Mouse (Mus musculus) embryonic facial prominence, embryonic 10.5 days (tissue): Measurements from ENCODE around the gene Grrp1. TPM values are rescaled to one million over a fixed set of nuclear protein-coding genes. Genes with fewer than 3 reads are reported as not detected.
A peak's percentile ranks its signal among the peaks of the same experiment; 100 is the strongest.
"Not testable (repeated sequence)": the region's sequence is repeated elsewhere in the genome, so short reads cannot be mapped to it uniquely, and the experiment has no call there.

Source experiments
- DNase-seq: peaks from one replicate; pipeline ENCODE4 v3.0.0-alpha.2; 2017; ENCODE audit warnings: low spot score
- H3K27ac ChIP-seq: fragments of 300-500 bp; sonication (generic); replicated peaks from 2 replicates; pipeline ENCODE4 v1.5.1; 2016; ENCODE audit warnings: mild to moderate bottlenecking
- H3K27me3 ChIP-seq: fragments of 300-500 bp; sonication (generic); replicated peaks from 2 replicates; pipeline ENCODE4 v1.6.1; 2016; ENCODE audit warnings: low read depth, mild to moderate bottlenecking; ENCODE audit not compliant: poor library complexity, severe bottlenecking
- H3K36me3 ChIP-seq: fragments of 300-500 bp; sonication (generic); replicated peaks from 2 replicates; pipeline ENCODE4 v1.6.1; 2016; ENCODE audit warnings: mild to moderate bottlenecking, moderate library complexity
- H3K4me1 ChIP-seq: fragments of 300-500 bp; sonication (generic); 2 replicates; pipeline ENCODE4 v1.6.1; 2016
- H3K4me3 ChIP-seq: fragments of 300-500 bp; sonication (generic); 2 replicates; pipeline ENCODE4 v1.5.1; 2016; ENCODE audit warnings: mild to moderate bottlenecking, moderate library complexity
- H3K9me3 ChIP-seq: fragments of 300-500 bp; sonication (generic); 2 replicates; pipeline ENCODE4 v1.6.1; 2016; ENCODE audit warnings: mild to moderate bottlenecking
- WGBS: fragments of 180-500 bp; shearing (Covaris S2); methylation state at CpG from one replicate; pipeline ENCODE4 v1.1.7; 2016; 5-methylcytosine and 5-hydroxymethylcytosine counted together
- polyA plus RNA-seq: library from polyadenylated mRNA; unstranded; fragments of >200 nt; fragmentation: Nextera tagmentation; extraction: Ambion mirVana; gene quantifications from 2 replicates; pipeline ENCODE4 v1.2.1, GENCODE M21; 2016

The Grrp1 gene
- polyA plus RNA-seq: 7.4 and 7.9 TPM in 2 replicates

DNA sequence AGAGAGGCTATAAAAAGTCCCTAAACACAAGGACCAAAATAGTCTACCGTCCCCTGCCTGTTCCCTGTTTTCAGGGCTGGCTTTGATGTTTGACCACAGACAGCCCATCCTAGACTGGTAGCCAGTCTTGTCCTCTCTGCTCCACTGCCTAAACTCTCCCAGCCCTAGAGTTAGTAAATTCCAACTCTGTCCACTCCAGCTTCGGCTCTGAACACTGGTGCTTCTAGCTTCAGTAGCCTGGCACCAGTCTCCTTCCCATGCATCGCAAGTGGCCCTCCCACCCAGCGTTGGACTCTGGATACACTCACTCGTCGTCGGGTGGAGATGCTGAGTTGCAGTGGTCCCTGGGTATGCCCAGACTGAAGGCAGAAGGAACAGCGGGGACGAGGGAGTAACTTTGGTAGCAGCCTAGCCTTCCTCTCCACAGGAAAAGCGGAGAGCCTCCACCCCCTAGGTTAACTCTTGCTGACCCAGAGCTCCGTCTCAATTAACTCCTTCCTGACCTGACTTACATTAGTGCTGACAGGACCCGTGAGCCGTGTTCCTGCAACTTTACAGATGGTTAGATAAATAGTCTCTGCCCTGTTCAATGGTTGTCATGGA, at the start of gene Grrp1:
Gene Grrp1 (minus strand): TSS at position 385 of the 603 bp plus-strand sequence.
- H3K9me3 ChIP-seq: no peaks in the 10 kb centered on the region
- H3K4me1 ChIP-seq: peaks cover 98% of the 10 kb centered on the region
- peaks cover 77% of the 10 kb centered on the region for H3K27me3 ChIP-seq
- no peaks in the 10 kb centered on the region for H3K36me3 ChIP-seq
- peak; percentile 68 for DNase-seq
- under 1% methylated on average over 13 of the region's 13 CpGs for WGBS
- peak within 1 kb of the TSS; percentile 63 for H3K4me3 ChIP-seq
- peak within 1 kb of the TSS; percentile 83 for H3K27ac ChIP-seq

DNA sequence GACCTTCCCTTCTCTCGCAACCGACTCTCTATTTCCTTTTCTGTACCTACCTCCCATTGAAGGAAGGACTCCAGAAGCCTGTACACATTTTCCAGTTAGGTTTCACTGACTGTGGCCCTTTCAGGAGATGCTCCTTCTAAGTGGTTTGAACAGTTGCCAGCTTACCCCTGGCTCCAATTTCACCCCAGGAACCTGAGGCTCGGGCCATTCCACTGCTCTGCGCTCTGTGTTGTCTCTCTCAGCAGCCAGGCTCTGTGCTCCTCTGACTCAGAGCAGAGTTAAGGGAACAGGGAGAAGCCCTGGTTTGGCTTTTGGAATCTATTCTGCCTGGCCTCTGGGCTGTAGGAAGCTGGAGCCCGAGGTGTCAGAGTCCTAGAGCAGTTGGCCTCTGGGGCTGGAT, 48.2 kb upstream of the Grrp1 start:
- no peak for DNase-seq
- Histone ChIP-seq H3K4me1 (peaks cover 7% of the 10 kb centered on the region), H3K27ac (no peak overlapping the region), H3K4me3 (no peak overlapping the region), H3K36me3 (no peaks in the 10 kb centered on the region), H3K9me3 (no peaks in the 10 kb centered on the region), H3K27me3 (no peaks in the 10 kb centered on the region)
- WGBS: 81% methylated on average over 5 of the region's 5 CpGs

DNA sequence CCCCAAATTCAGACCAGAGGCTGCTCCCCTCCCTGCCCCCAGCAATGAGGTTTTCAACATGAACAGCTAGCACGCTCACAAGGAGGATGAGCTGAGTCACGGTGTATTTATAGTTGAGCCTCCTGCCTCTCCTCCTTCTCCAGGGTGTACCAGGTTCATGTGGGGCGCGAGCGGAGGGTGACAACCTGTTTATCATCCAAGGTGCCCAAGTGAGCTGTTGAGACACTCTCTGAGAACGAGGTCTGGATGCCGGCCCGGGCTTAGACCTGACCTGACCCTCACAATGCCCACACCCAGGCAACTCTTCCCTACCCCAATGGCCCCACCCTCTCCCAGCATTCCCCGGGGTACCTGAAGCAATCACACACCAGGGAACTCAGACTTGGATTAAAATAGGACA, 46.4 kb upstream of the Grrp1 start:
- H3K27me3 ChIP-seq: no peaks in the 10 kb centered on the region
- 0 out of 2 replicates have a peak, but pooled peaks cover 4% of the 10 kb centered on the region for H3K4me1 ChIP-seq
- H3K27ac ChIP-seq: no peak overlapping the region
- DNase-seq: no peak
- H3K36me3 ChIP-seq: no peaks in the 10 kb centered on the region
- no peaks in the 10 kb centered on the region for H3K9me3 ChIP-seq
- no peak overlapping the region for H3K4me3 ChIP-seq
- WGBS: 79% methylated on average over 9 of the region's 9 CpGs

DNA sequence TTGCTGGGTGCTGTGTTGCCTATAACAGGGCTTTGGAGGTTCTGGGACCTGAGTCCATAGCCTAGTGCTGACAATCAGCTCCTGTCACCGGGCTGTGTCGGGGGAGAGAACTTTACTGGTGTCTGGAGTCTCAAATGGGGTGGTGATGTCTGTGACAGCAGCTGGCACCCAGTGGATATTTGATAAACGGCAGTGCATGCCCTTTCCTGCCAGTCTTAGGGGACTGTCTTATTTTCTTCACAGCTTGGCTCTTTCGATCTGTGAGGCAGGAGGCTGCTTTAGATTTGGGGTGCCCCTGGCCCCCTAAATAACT, 45.5 kb upstream of the Grrp1 start:
- H3K4me1 ChIP-seq: 0 out of 2 replicates have a peak, but pooled peaks cover 4% of the 10 kb centered on the region
- no peak overlapping the region for H3K4me3 ChIP-seq
- WGBS: 62% methylated on average over 4 of the region's 4 CpGs
- H3K27me3 ChIP-seq: no peaks in the 10 kb centered on the region
- no peaks in the 10 kb centered on the region for H3K9me3 ChIP-seq
- no peak for DNase-seq
- H3K27ac ChIP-seq: no peak overlapping the region
- no peaks in the 10 kb centered on the region for H3K36me3 ChIP-seq

DNA sequence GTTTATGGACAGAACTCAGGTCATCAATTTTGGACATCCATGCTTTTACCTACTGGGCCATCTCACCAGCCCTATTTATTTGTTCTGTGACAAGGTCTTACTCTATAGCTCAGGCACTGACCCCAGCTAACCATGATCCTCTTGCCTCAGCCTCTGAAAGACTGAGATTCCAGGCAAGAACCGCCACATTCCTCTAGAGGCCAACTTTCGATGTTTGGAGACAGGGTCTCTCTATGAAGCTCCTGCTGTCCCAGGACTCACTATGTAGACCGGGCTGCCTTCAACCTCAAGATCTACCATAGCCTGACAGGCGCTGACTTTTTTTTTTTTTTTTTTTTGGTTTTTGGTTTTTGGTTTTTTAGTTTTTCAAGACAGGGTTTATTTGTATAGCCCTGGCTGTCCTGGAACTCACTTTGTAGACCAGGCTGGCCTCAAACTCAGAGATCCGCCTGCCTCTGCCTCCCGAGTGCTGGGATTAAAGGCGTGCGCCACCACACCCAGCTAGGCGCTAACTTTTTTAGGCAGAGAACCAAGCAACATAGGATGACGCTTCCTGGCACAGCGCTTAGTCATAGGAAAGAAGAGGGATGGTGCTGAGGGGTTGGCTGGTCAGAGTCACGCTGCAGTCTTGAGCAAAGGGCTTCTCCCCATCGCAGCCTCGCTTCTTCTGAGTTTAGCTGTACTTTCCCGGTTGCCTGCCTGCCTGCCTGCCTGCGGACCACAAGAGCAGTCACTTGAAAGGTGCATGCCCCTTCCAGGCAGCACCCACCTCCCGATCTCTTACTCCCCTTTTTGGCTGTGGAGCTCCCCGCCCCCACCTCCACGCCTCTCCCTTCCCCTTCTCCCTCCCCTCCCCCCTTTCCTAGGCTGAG, 45.0 kb upstream of the Grrp1 start:
- 0 out of 2 replicates have a peak, but pooled peaks cover 4% of the 10 kb centered on the region for H3K4me1 ChIP-seq
- no peaks in the 10 kb centered on the region; the same call in 1 of the 2 replicates for H3K27me3 ChIP-seq
- no peaks in the 10 kb centered on the region for H3K36me3 ChIP-seq
- WGBS: 75% methylated on average over 19 of the region's 19 CpGs
- no peak overlapping the region for H3K4me3 ChIP-seq
- H3K27ac ChIP-seq: no peak overlapping the region
- DNase-seq: no peak
- no peaks in the 10 kb centered on the region for H3K9me3 ChIP-seq

DNA sequence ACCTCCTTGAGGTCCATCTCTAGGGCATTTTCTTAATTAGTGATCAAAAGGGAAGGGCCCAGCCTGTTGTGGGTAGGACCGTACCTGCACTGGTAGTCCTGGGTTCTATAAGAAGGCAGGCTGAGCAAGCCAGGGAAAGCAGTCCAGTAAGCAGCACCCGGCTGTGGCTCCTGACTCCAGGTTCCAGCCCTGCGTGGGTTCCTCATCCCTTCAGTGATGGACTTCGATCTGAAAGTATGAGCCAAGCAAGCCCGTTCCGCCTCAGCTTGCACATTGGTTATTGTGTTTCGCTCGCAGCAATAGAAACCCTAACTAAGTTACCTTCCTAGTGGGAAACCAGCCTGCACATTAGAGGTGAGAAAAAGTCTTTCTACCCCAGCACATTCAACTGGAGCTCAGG, 43.5 kb upstream of the Grrp1 start:
- WGBS: 91% methylated on average over 8 of the region's 8 CpGs
- H3K4me3 ChIP-seq: no peak overlapping the region
- no peaks in the 10 kb centered on the region for H3K36me3 ChIP-seq
- H3K4me1 ChIP-seq: 0 out of 2 replicates have a peak, but pooled peaks cover 4% of the 10 kb centered on the region
- H3K27ac ChIP-seq: no peak overlapping the region
- H3K9me3 ChIP-seq: no peaks in the 10 kb centered on the region
- peaks cover 11% of the 10 kb centered on the region for H3K27me3 ChIP-seq
- DNase-seq: no peak

DNA sequence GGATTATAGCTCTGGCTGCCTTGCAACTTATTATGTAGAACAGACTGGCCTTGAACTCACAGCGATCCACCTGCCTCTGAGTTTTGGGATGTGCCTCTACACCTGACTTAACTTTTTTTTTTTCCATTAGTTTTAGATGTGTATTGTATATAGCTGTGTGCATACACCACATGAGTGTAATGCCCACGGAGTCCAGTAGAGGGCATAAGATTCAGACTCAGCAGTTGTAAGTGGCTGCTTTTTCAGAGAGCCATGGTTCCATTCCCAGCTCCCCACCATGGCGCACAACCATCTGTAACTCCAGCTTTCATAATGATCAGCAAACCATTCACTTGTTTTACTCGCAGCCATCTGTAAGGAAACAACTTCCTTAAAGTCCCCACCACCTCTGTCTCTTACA, 42.6 kb upstream of the Grrp1 start:
- no peak for DNase-seq
- Histone ChIP-seq H3K4me3 (no peak overlapping the region), H3K9me3 (no peaks in the 10 kb centered on the region), H3K27ac (no peak overlapping the region), H3K36me3 (no peaks in the 10 kb centered on the region), H3K4me1 (0 out of 2 replicates have a peak, but pooled peaks cover 4% of the 10 kb centered on the region), H3K27me3 (peaks cover 11% of the 10 kb centered on the region)
- 92% methylated on average over 4 of the region's 4 CpGs for WGBS

DNA sequence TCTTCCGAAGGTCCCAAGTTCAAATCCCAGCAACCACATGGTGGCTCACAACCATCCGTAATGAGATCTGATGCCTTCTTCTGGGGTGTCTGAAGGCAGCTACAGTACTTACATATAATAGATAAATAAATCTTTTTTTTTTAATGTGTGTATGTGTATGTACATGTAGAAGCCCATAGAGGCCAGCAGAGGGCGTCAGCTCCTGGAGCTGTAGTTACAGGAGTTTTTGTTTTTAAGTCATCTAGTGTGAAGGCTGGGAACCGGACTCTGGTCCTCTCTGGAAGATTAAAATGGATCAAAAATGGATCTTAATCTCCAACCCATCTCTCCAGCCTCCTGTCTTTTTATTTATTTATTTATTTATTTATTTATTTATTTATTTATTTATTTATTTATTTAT, 42.2 kb upstream of the Grrp1 start:
- H3K27ac ChIP-seq, DNase-seq, H3K4me3 ChIP-seq, H3K36me3 ChIP-seq, H3K9me3 ChIP-seq, H3K4me1 ChIP-seq: not testable (repeated sequence)
- 90% methylated on average over 4 of the region's 4 CpGs for WGBS
- H3K27me3 ChIP-seq: peaks cover 11% of the 10 kb centered on the region

DNA sequence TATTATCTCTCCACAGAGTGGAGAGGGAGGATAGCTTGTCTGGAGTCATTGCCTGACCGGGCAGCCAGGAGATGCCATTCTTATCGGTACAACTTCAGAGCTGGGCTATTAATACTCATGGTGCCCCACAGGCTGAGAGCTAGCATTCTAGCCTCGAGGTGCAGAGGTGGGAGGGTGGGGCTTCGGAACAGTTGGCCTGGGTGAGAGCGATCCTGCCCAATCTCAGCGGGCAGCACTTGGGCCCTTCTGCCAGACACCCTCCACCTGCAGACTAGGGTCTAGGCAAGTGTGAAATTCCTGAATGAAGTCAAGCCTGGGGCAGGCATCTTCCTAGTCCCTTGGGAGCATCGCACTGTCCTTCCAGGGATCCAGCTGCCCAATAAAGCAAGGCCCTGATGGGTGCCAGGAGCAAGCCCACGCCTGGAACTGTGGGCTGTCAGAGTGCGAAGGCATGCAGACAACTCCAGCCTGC, 39.8 kb upstream of the Grrp1 start:
- 74% methylated on average over 9 of the region's 9 CpGs for WGBS
- no peak for DNase-seq
- H3K4me3 ChIP-seq: no peak overlapping the region
- H3K27me3 ChIP-seq: peaks cover 11% of the 10 kb centered on the region
- no peaks in the 10 kb centered on the region for H3K9me3 ChIP-seq
- no peaks in the 10 kb centered on the region for H3K36me3 ChIP-seq
- H3K4me1 ChIP-seq: peaks cover 9% of the 10 kb centered on the region
- no peak overlapping the region for H3K27ac ChIP-seq

DNA sequence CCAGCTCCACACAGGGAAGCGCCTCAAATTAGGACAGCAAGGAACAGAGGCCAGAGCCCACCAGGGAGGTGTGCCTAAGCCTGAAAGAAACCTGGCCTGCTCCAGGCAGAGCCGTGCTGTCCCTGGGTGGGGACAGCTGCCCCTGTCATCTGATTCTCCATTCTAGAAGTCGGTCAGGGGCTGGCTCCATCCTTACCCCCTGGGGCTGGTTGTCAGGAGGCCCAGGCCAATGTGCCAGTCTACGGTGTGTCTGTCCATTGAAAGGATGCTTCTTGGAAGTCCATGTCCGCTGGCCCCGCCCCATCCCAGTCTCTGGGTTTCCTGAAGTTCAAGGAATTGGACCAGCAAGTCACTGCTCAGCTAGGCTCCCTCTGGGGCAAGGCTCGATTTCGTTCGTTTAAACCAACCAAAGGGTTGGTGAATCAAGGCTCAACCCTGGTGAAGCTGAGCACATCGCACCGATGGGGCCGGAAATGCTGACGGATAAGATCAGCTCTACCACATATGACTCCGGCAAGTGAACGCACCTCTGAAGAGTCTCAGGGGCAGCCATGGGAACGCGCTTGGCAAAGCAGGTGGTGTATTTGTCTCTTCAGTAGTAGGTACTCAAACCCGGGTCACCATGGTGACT, 39.3 kb upstream of the Grrp1 start:
- Histone ChIP-seq H3K9me3 (no peaks in the 10 kb centered on the region), H3K27ac (no peak overlapping the region), H3K4me3 (no peak overlapping the region), H3K36me3 (no peaks in the 10 kb centered on the region), H3K27me3 (peaks cover 11% of the 10 kb centered on the region), H3K4me1 (peaks cover 14% of the 10 kb centered on the region)
- DNase-seq: no peak
- 73% methylated on average over 18 of the region's 18 CpGs for WGBS

DNA sequence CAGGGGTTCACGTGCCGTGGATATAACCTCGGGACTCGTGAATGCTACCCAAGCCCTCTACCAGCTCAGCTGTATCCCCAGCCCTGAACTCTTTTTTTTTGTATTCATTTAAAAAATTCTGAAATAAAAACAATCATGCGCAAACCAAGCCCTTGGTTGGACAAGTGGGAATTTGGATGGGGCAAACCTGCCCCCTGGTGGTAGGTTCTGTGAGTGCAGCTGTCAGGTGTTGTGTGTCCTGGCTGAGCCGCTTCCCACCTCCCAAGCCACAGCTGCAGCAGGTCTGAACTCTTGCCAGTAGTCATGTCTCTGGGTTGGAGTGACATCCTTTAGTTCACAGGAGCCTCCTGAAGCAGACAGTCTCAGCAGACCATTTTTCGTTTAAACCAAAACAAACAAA, 38.2 kb upstream of the Grrp1 start:
- DNase-seq: peak; percentile 89
- no peak overlapping the region for H3K4me3 ChIP-seq
- H3K36me3 ChIP-seq: no peaks in the 10 kb centered on the region
- H3K9me3 ChIP-seq: no peaks in the 10 kb centered on the region
- peaks cover 11% of the 10 kb centered on the region for H3K27me3 ChIP-seq
- 22% methylated on average over 7 of the region's 7 CpGs for WGBS
- H3K27ac ChIP-seq: no peak overlapping the region
- peaks cover 19% of the 10 kb centered on the region for H3K4me1 ChIP-seq

DNA sequence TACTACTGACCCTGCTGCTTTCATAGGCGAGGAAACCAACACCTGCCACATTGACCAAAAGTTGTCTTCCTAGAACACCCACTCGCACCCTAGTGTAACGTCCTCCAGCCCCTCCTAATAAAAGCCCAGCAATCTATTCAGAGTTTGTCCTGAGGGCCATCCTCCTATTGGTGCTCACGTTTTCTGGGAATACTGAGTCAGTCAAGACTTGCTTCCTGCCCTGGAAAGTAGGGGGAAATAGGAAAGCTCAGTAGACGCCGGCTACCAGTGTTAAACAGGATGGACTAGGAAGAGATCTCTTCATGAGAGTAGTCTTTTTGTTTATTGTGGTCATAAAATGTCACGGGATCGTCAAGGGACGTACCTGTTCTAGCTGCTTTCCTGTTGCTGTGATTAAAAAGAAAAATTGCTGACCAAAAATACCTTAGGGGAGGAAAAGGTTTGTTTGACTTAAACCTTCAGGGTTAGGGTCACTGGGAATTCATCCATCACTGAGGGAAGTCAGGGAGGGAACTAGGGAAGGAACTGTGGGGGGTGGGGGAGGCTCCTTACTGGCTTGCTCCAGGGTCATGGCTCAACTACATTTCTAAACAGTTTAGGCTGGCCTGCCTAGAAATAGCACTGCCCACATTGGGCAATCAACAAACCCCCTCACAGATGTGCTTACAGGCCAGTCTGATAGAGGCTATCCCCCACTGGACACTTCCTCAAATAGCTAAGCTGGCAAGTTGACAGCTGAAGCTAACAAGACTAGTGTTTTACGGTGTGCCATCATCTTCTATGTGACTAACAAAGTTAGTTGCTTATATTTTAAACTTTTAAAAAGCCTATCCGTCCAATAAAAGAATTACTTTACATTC, 34.7 kb upstream of the Grrp1 start:
- Histone ChIP-seq H3K4me3 (peak overlapping the region; percentile 100), H3K27ac (peak overlapping the region; percentile 98), H3K36me3 (peaks cover 14% of the 10 kb centered on the region), H3K27me3 (peaks cover 11% of the 10 kb centered on the region), H3K9me3 (no peaks in the 10 kb centered on the region), H3K4me1 (peaks cover 30% of the 10 kb centered on the region)
- DNase-seq: no peak
- whole genome bisulfite sequencing: 45% methylated on average over 11 of the region's 11 CpGs
